Comparison of ENCODE assay signal across 10 mouse cellular contexts in the genomic region with DNA sequence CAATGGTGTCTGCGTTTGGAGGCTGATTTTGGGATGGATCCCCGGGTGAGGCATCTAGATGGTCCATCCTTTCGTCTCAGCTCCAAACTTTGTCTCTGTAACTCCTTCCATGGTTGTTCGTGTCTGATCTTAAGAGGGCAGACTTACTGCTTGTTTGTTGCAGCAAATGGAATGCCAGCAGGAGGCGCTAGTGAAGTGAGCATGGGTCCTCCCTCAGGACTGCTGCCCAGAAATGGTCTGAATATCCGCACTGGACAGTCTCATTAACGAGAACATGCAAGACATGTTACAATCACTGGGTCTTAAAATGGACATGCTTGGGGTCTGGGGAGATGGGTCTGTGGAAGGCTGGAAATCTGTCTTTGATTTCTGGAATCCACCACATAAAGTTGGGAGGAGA. TPM values are rescaled to one million over a fixed set of nuclear protein-coding genes. Genes with fewer than 3 reads are reported as not detected.
DNase-seq lines count a peak whose midpoint lies in the region; ATAC-seq and TF ChIP-seq lines count a peak whose summit lies in the region.
"Had no signal": no experiment of that assay in that cellular context is flagged by ENCODE, and none has a peak within 500 bp of the region (broad histone marks: within the 10 kb centered on the region; RNA-seq: fewer than 3 reads in every experiment).

No protein-coding gene starts in this region.

- WGBS in midbrain, embryonic 14.5 days, result 29% methylated on average over 7 of the region's 7 CpGs
- WGBS in midbrain, embryonic 16.5 days, result 30% methylated on average over 7 of the region's 7 CpGs
- WGBS in intestine, postnatal 0 days, result 23% methylated on average over 7 of the region's 7 CpGs
- 30% methylated on average over 7 of the region's 7 CpGs for WGBS in limb, embryonic 11.5 days

- TF ChIP-seq CTCF in intestine, postnatal 0 days (IDR thresholded peaks at IDR 0.05; ENCODE audit: low read depth), result peak; percentile 91

- H3K9me3 ChIP-seq in midbrain, embryonic 14.5 days (ENCODE audit: control insufficient read depth, low read length), result no peaks in the 10 kb centered on the region
- H3K9me3 ChIP-seq in midbrain, embryonic 16.5 days (replicated peaks; ENCODE audit: control insufficient read depth, low read length, poor library complexity, severe bottlenecking), result no peaks in the 10 kb centered on the region
- no peaks in the 10 kb centered on the region for H3K9me3 ChIP-seq in intestine, postnatal 0 days (ENCODE audit: control insufficient read depth)
- H3K9me3 ChIP-seq in limb, embryonic 11.5 days (ENCODE audit: control insufficient read depth, low read length), result no peaks in the 10 kb centered on the region
- H3K9me3 ChIP-seq: embryonic facial prominence, embryonic 13.5 days had no signal

- no peak overlapping the region for H3K4me3 ChIP-seq in midbrain, embryonic 14.5 days (replicated peaks; ENCODE audit: low read depth, low read length)
- H3K4me3 ChIP-seq in midbrain, embryonic 16.5 days (ENCODE audit: low read depth, low read length), result no peak overlapping the region
- H3K4me3 ChIP-seq in intestine, postnatal 0 days (ENCODE audit: low read depth, low read length), result no peak overlapping the region
- no peak overlapping the region for H3K4me3 ChIP-seq in limb, embryonic 11.5 days (ENCODE audit: low read depth, low read length)
- H3K4me3 ChIP-seq: embryonic facial prominence, embryonic 13.5 days; myocyte had no signal

- no peak overlapping the region for H3K4me2 ChIP-seq in midbrain, embryonic 14.5 days (ENCODE audit: low read length)
- no peak overlapping the region for H3K4me2 ChIP-seq in midbrain, embryonic 16.5 days (ENCODE audit: low read length)
- H3K4me2 ChIP-seq in intestine, postnatal 0 days (replicated peaks; ENCODE audit: low read depth), result no peak overlapping the region
- no peak overlapping the region for H3K4me2 ChIP-seq in limb, embryonic 11.5 days (ENCODE audit: low read depth, severe bottlenecking)
- H3K4me2 ChIP-seq: embryonic facial prominence, embryonic 13.5 days had no signal

- ATAC-seq in midbrain, embryonic 14.5 days (ENCODE audit: low FRiP score, low TSS enrichment), result no peak
- no peak for ATAC-seq in midbrain, embryonic 16.5 days
- ATAC-seq in intestine, postnatal 0 days, result no peak
- ATAC-seq in limb, embryonic 11.5 days (ENCODE audit: insufficient number of reproducible peaks, low FRiP score, low TSS enrichment, low read depth), result no peak
- ATAC-seq in inflammation-experienced regulatory T-cells, adult 6 months, result no peak

- DNase-seq in midbrain, embryonic 14.5 days, result peak; percentile 74
- DNase-seq in c-Kit-positive CD71-positive TER-119-negative erythroid progenitor cells, embryonic 14.5 days (ENCODE audit: low read depth), result peak; percentile 27
- DNase-seq in frontal cortex, postnatal 25 days (ENCODE audit: low spot score in 2 of 2), result peak; percentile 73 to 78
- peak; percentile 83 for DNase-seq in limb, embryonic 11.5 days (ENCODE audit: low spot score)
- DNase-seq in right cerebral cortex, adult 2 months (ENCODE audit: low spot score in 2 of 2), result peak; percentile 84 to 88

- H3K27ac ChIP-seq in midbrain, embryonic 14.5 days (replicated peaks; ENCODE audit: low read depth, low read length), result no peak overlapping the region
- H3K27ac ChIP-seq in midbrain, embryonic 16.5 days (ENCODE audit: low read length), result no peak overlapping the region
- H3K27ac ChIP-seq in intestine, postnatal 0 days (ENCODE audit: low read depth, low read length), result no peak overlapping the region
- H3K27ac ChIP-seq in limb, embryonic 11.5 days (replicated peaks; ENCODE audit: low read depth, low read length), result no peak overlapping the region
- H3K27ac ChIP-seq: embryonic facial prominence, embryonic 13.5 days had no signal

- H3K4me1 ChIP-seq in midbrain, embryonic 14.5 days (ENCODE audit: control insufficient read depth, insufficient read depth, low read length), result 0 out of 2 replicates have a peak, but pooled peaks cover 11% of the 10 kb centered on the region
- no peaks in the 10 kb centered on the region for H3K4me1 ChIP-seq in midbrain, embryonic 16.5 days (ENCODE audit: control insufficient read depth, insufficient read depth, low read length)
- 0 out of 2 replicates have a peak, but pooled peaks cover 4% of the 10 kb centered on the region for H3K4me1 ChIP-seq in intestine, postnatal 0 days (replicated peaks; ENCODE audit: control insufficient read depth, insufficient read depth, low read length)
- H3K4me1 ChIP-seq in limb, embryonic 11.5 days (ENCODE audit: control insufficient read depth, insufficient read depth, low read length), result no peaks in the 10 kb centered on the region
- H3K4me1 ChIP-seq: embryonic facial prominence, embryonic 13.5 days had no signal

- no peaks in the 10 kb centered on the region for H3K36me3 ChIP-seq in midbrain, embryonic 14.5 days (ENCODE audit: control insufficient read depth, insufficient read depth, low read length)
- no peaks in the 10 kb centered on the region for H3K36me3 ChIP-seq in midbrain, embryonic 16.5 days (ENCODE audit: control insufficient read depth, insufficient read depth, low read length)
- H3K36me3 ChIP-seq in intestine, postnatal 0 days (ENCODE audit: control insufficient read depth, insufficient read depth), result no peaks in the 10 kb centered on the region
- no peaks in the 10 kb centered on the region for H3K36me3 ChIP-seq in limb, embryonic 11.5 days (ENCODE audit: control insufficient read depth, insufficient read depth, low read length)
- H3K36me3 ChIP-seq: embryonic facial prominence, embryonic 13.5 days had no signal

- no peak overlapping the region for H3K9ac ChIP-seq in midbrain, embryonic 14.5 days (replicated peaks; ENCODE audit: low read length)
- H3K9ac ChIP-seq in midbrain, embryonic 16.5 days (ENCODE audit: low read depth, low read length), result no peak overlapping the region
- no peak overlapping the region for H3K9ac ChIP-seq in intestine, postnatal 0 days (ENCODE audit: low read depth, low read length)
- no peak overlapping the region for H3K9ac ChIP-seq in limb, embryonic 11.5 days (ENCODE audit: low read length)
- H3K9ac ChIP-seq: embryonic facial prominence, embryonic 13.5 days had no signal

- H3K27me3 ChIP-seq in midbrain, embryonic 14.5 days (ENCODE audit: control insufficient read depth, insufficient read depth, low read length), result no peaks in the 10 kb centered on the region
- no peaks in the 10 kb centered on the region for H3K27me3 ChIP-seq in midbrain, embryonic 16.5 days (ENCODE audit: control insufficient read depth, insufficient read depth, low read depth, low read length)
- H3K27me3 ChIP-seq in intestine, postnatal 0 days (replicated peaks; ENCODE audit: control insufficient read depth, insufficient read depth, low read length), result no peaks in the 10 kb centered on the region; the same call in 1 of the 2 replicates
- H3K27me3 ChIP-seq in limb, embryonic 11.5 days (ENCODE audit: control insufficient read depth, insufficient read depth, low read length), result no peaks in the 10 kb centered on the region
- H3K27me3 ChIP-seq: embryonic facial prominence, embryonic 13.5 days had no signal

RNA-seq across cellular contexts. Expression of a gene that starts 12.2 kb away (rescaled TPM):
- polyA plus RNA-seq in midbrain, embryonic 14.5 days (2014; fragmentation: Nextera tagmentation; extraction: Ambion mirVana), result 13.9 and 14.2 TPM in 2 replicates
- polyA plus RNA-seq in midbrain, embryonic 16.5 days (2015; fragmentation: Nextera tagmentation; extraction: Ambion mirVana), result 12.6 and 17.5 TPM in 2 replicates
- 0.51 and 0.86 TPM in 2 replicates for polyA plus RNA-seq in intestine, postnatal 0 days (2015; fragmentation: Nextera tagmentation; extraction: Ambion mirVana)
- polyA plus RNA-seq in limb, embryonic 11.5 days (2014; fragmentation: Nextera tagmentation; extraction: Ambion mirVana), result 3.6 and 3.8 TPM in 2 replicates
- polyA plus RNA-seq in inflammation-experienced regulatory T-cells, adult 6 months (2017; shearing (Covaris generic)), result not detected

RNA-seq across cellular contexts. Expression of a gene that starts 21.6 kb away (rescaled TPM):
- polyA plus RNA-seq in midbrain, embryonic 14.5 days (2014; fragmentation: Nextera tagmentation; extraction: Ambion mirVana), result 7.2 and 11.1 TPM in 2 replicates
- 8.4 TPM in 2 replicates for polyA plus RNA-seq in midbrain, embryonic 16.5 days (2015; fragmentation: Nextera tagmentation; extraction: Ambion mirVana)
- polyA plus RNA-seq in intestine, postnatal 0 days (2015; fragmentation: Nextera tagmentation; extraction: Ambion mirVana), result 0.07 TPM in 1 of 2 replicates, not detected in the other
- polyA plus RNA-seq in limb, embryonic 11.5 days (2014; fragmentation: Nextera tagmentation; extraction: Ambion mirVana), result 0.57 and 0.91 TPM in 2 replicates
- under 1 TPM in 1 of 3 experiments, not detected in 2; 0.36 TPM for polyA plus RNA-seq in inflammation-experienced regulatory T-cells, adult 6 months (2017; shearing (Covaris generic))

RNA-seq across cellular contexts. Expression of a gene that starts 36.0 kb away (rescaled TPM):
- 44.5 and 51.9 TPM in 2 replicates for polyA plus RNA-seq in midbrain, embryonic 14.5 days (2014; fragmentation: Nextera tagmentation; extraction: Ambion mirVana)
- 46.5 and 72.2 TPM in 2 replicates for polyA plus RNA-seq in midbrain, embryonic 16.5 days (2015; fragmentation: Nextera tagmentation; extraction: Ambion mirVana)
- 12.1 and 15.6 TPM in 2 replicates for polyA plus RNA-seq in intestine, postnatal 0 days (2015; fragmentation: Nextera tagmentation; extraction: Ambion mirVana)
- 0.57 and 1.4 TPM in 2 replicates for polyA plus RNA-seq in limb, embryonic 11.5 days (2014; fragmentation: Nextera tagmentation; extraction: Ambion mirVana)
- under 1 TPM in 2 of 3 experiments, not detected in 1; 0.34 to 0.77 TPM for polyA plus RNA-seq in inflammation-experienced regulatory T-cells, adult 6 months (2017; shearing (Covaris generic))

Comparison
In these comparisons a context has a peak if more than half of its experiments do, and no peak if none do; other contexts are left out.
1. DNase-seq: peak in every context shown above with its lines; median percentile 86 in right cerebral cortex, adult 2 months; 83 in limb, embryonic 11.5 days; 76 in frontal cortex, postnatal 25 days; 74 in midbrain, embryonic 14.5 days; 27 in c-Kit-positive CD71-positive TER-119-negative erythroid progenitor cells, embryonic 14.5 days.